Mouse (Mus musculus) myocyte (in vitro differentiated cells): ENCODE data around the gene Lst1. TPM values are rescaled to one million over a fixed set of nuclear protein-coding genes. Genes with fewer than 3 reads are reported as not detected.

Experiments used
- H3K27me3 ChIP-seq: one replicate; pipeline ENCODE4 v1.6.1; 2011; ENCODE audit not compliant: control insufficient read depth, insufficient read depth, insufficient read length
- H3K36me3 ChIP-seq: one replicate; pipeline ENCODE4 v1.6.1; 2011; ENCODE audit not compliant: control insufficient read depth, insufficient read depth
- H3K4me2 ChIP-seq: one replicate; pipeline ENCODE4 v1.6.1; 2011; ENCODE audit warnings: low read depth, control low read depth
- H3K4me3 ChIP-seq: one replicate; pipeline ENCODE4 v1.5.1; 2011; ENCODE audit warnings: mild to moderate bottlenecking, control low read depth, moderate library complexity
- H3K79me2 ChIP-seq: one replicate; pipeline ENCODE4 v1.6.1; 2011; ENCODE audit not compliant: control insufficient read depth, insufficient read depth
- H3ac ChIP-seq: one replicate; pipeline ENCODE4 v1.6.1; 2011; ENCODE audit not compliant: control insufficient read depth, insufficient read length
- CEBPB ChIP-seq: IDR thresholded peaks from 2 replicates; pipeline ENCODE4 v1.6.1; 2011; ENCODE audit warnings: mild to moderate bottlenecking, moderate library complexity; ENCODE audit not compliant: poor library complexity, insufficient read depth, severe bottlenecking
- E2F4 ChIP-seq: IDR thresholded peaks from one replicate; pipeline ENCODE4 v1.6.1; 2011; ENCODE audit warnings: mild to moderate bottlenecking, control low read depth, moderate library complexity; ENCODE audit not compliant: insufficient read depth
- MAX ChIP-seq: IDR thresholded peaks from one replicate; pipeline ENCODE4 v1.6.1; 2011; ENCODE audit warnings: low read depth, mild to moderate bottlenecking, control low read depth
- MYOD1 ChIP-seq, 3 experiments: IDR thresholded peaks; one replicate each; pipeline ENCODE4 v1.6.1; 2011; ENCODE audit warnings: control low read depth in 2 of 3, low read depth in 2 of 3, mild to moderate bottlenecking in 2 of 3, moderate library complexity in 1 of 3; ENCODE audit not compliant: insufficient read length in 2 of 3, control insufficient read depth in 1 of 3
- MYOG ChIP-seq, 3 experiments: IDR thresholded peaks; one replicate each; pipeline ENCODE4 v1.6.1; 2011; ENCODE audit warnings: control low read depth in 2 of 3, low read depth in 2 of 3, mild to moderate bottlenecking in 2 of 3; ENCODE audit not compliant: insufficient read length in 2 of 3, control insufficient read depth in 1 of 3, insufficient read depth in 1 of 3
- POLR2A ChIP-seq: IDR thresholded peaks from one replicate; pipeline ENCODE4 v1.6.1; 2011; ENCODE audit warnings: low read depth, mild to moderate bottlenecking, control low read depth, moderate library complexity; ENCODE audit not compliant: insufficient read length
- POLR2AphosphoS2 ChIP-seq: IDR thresholded peaks from one replicate; pipeline ENCODE4 v1.6.1; 2011; ENCODE audit warnings: low read depth, control low read depth; ENCODE audit not compliant: insufficient read length
- REST ChIP-seq: IDR thresholded peaks from one replicate; pipeline ENCODE4 v1.6.1; 2011; ENCODE audit warnings: mild to moderate bottlenecking, control low read depth, moderate library complexity; ENCODE audit not compliant: insufficient read depth, insufficient read length
- SRF ChIP-seq: IDR thresholded peaks from one replicate; pipeline ENCODE4 v1.6.1; 2011; ENCODE audit warnings: low read depth; ENCODE audit not compliant: control insufficient read depth, insufficient read length
- TCF12 ChIP-seq: IDR thresholded peaks from one replicate; pipeline ENCODE4 v1.6.1; 2011; ENCODE audit warnings: mild to moderate bottlenecking, control low read depth; ENCODE audit not compliant: poor library complexity, insufficient read depth, severe bottlenecking
- TCF3 ChIP-seq: IDR thresholded peaks from one replicate; pipeline ENCODE4 v1.6.1; 2011; ENCODE audit warnings: low read depth, control low read depth; ENCODE audit not compliant: insufficient read length
- USF1 ChIP-seq: IDR thresholded peaks from one replicate; pipeline ENCODE4 v1.6.1; 2011; ENCODE audit warnings: low read depth, mild to moderate bottlenecking, control low read depth, moderate library complexity
- polyA plus RNA-seq: library from polyadenylated mRNA; unstranded; fragments of >200 nt; fragmentation: generic; extraction: Trizol; gene quantifications from one replicate; pipeline ENCODE4 v1.2.1, GENCODE M21; 2012; ENCODE audit warnings: missing spikeins

The Lst1 gene
- polyA plus RNA-seq, 1 experiment, result 4.3 TPM

- no peak overlapping the region for H3K4me3 ChIP-seq
- peaks cover 14% of the 10 kb centered on the region for H3K79me2 ChIP-seq
- no peak overlapping the region for H3K4me2 ChIP-seq
- TF ChIP-seq POLR2A (no peak), SRF (no peak), CEBPB (no peak), E2F4 (no peak), REST (no peak), POLR2AphosphoS2 (no peak), USF1 (no peak), TCF12 (no peak), MAX (no peak), MYOG (IDR thresholded peaks at IDR 0.05; ENCODE audit: control insufficient read depth in 1 of 3, insufficient read depth in 1 of 3, insufficient read length in 2 of 3, low read depth in 2 of 3) (no peak), MYOD1 (IDR thresholded peaks at IDR 0.05; ENCODE audit: control insufficient read depth in 1 of 3, insufficient read length in 2 of 3, low read depth in 2 of 3) (no peak), TCF3 (no peak)
- no peaks in the 10 kb centered on the region for H3K36me3 ChIP-seq
- H3K27me3 ChIP-seq, result no peaks in the 10 kb centered on the region
- no peak overlapping the region for H3ac ChIP-seq
Observed at GRCm38 (mm10) chr17:35168541-35169207, 19.6 kb downstream of the Lst1 start.

- no peak for TF ChIP-seq POLR2A
- TF ChIP-seq TCF12, result no peak
- TF ChIP-seq USF1, result no peak
- no peak for TF ChIP-seq POLR2AphosphoS2
- TF ChIP-seq E2F4, result no peak
- TF ChIP-seq MAX, result no peak
- TF ChIP-seq CEBPB, result no peak
- no peak for TF ChIP-seq MYOD1 (IDR thresholded peaks at IDR 0.05; ENCODE audit: control insufficient read depth in 1 of 3, insufficient read length in 2 of 3, low read depth in 2 of 3)
- TF ChIP-seq MYOG (IDR thresholded peaks at IDR 0.05; ENCODE audit: control insufficient read depth in 1 of 3, insufficient read depth in 1 of 3, insufficient read length in 2 of 3, low read depth in 2 of 3), result no peak
- TF ChIP-seq REST, result no peak
- no peak for TF ChIP-seq SRF
- TF ChIP-seq TCF3, result no peak
- Histone ChIP-seq H3K27me3 (no peaks in the 10 kb centered on the region), H3K4me2 (no peak overlapping the region), H3K36me3 (no peaks in the 10 kb centered on the region), H3ac (no peak overlapping the region), H3K4me3 (no peak overlapping the region), H3K79me2 (peaks cover 23% of the 10 kb centered on the region)
Observed at GRCm38 (mm10) chr17:35167794-35168193, 20.4 kb downstream of the Lst1 start.

- peak overlapping the region; percentile 83 for H3K4me3 ChIP-seq
- peaks cover 36% of the 10 kb centered on the region for H3K79me2 ChIP-seq
- peaks cover 6% of the 10 kb centered on the region for H3K36me3 ChIP-seq
- peak overlapping the region; percentile 96 for H3K4me2 ChIP-seq
- no peak overlapping the region for H3ac ChIP-seq
- TF ChIP-seq MYOD1 (IDR thresholded peaks at IDR 0.05; ENCODE audit: control insufficient read depth in 1 of 3, insufficient read length in 2 of 3, low read depth in 2 of 3), result no peak
- no peak for TF ChIP-seq TCF3
- no peak for TF ChIP-seq REST
- no peak for TF ChIP-seq POLR2AphosphoS2
- TF ChIP-seq POLR2A, result no peak
- TF ChIP-seq USF1, result no peak
- no peak for TF ChIP-seq E2F4
- no peak for TF ChIP-seq MYOG (IDR thresholded peaks at IDR 0.05; ENCODE audit: control insufficient read depth in 1 of 3, insufficient read depth in 1 of 3, insufficient read length in 2 of 3, low read depth in 2 of 3)
- TF ChIP-seq SRF, result no peak
- no peaks in the 10 kb centered on the region for H3K27me3 ChIP-seq
Observed at GRCm38 (mm10) chr17:35166352-35167035, 21.7 kb downstream of the Lst1 start.

DNA sequence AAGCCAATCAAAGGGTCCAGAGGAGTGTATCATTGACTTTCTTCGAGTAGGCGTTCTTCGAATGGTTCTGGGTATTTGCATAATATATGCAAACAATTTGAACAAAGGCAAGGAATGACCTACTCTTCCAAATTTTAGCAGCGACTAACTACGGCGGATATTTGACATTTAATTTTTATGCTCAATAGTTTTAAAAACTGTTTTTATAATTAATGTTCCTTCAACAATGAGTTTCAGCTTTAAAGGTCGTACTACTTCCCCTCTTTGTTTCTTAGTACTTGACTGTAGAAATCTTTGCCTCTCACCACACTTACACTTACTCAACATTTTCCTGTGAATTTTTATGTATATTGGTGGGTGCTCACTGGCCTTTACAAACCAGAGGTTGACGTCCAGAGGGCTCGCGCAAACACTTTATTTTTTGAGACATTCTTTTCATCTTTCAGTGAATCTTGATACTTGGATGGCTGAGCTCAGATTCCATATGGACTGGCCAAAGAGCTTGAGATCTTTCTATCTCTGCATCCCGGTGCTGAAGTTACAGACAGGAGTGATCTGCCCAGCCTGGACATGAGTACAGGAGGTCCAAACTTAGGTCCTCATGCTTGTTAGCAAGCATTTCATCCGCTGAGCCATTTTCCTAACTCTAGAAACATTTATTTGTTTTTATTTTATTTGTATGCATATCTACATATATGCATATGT, 22.6 kb downstream of the Lst1 start:
- TF ChIP-seq CEBPB (no peak), TCF3 (no peak), TCF12 (no peak), MYOG (IDR thresholded peaks at IDR 0.05; ENCODE audit: control insufficient read depth in 1 of 3, insufficient read depth in 1 of 3, insufficient read length in 2 of 3, low read depth in 2 of 3) (no peak)
- Histone ChIP-seq H3K36me3 (peaks cover 15% of the 10 kb centered on the region), H3K4me2 (peak overlapping the region; percentile 96), H3K4me3 (peak overlapping the region; percentile 83), H3K27me3 (no peaks in the 10 kb centered on the region), H3ac (no peak overlapping the region), H3K79me2 (peaks cover 45% of the 10 kb centered on the region)
